Mouse (Mus musculus): ENCODE measurements around the gene Fzd9. TPM values are rescaled to one million over a fixed set of nuclear protein-coding genes. Genes with fewer than 3 reads are reported as not detected.

The Fzd9 gene
- polyA plus RNA-seq, 1 experiment from 2014 or later = 3.3 TPM

DNA sequence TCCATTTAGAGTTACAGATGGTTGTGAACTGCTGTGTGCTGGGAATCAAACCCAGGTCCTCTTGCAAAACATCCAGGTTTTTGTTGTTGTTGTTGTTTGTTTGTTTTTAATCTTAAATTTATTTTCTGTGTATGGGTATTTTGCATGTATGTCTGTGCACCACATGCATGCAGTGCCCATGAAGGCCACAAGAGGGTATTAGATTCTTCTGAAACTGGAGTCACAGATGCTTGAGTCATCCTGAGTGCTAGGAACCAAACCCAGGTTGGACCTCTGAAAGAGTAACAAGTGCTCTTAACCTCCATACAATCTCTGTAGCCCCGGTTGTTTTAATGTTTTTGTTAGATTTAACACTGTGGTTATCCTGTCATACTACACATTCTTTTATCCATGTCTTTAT, 42.8 kb downstream of the Fzd9 start:
- Histone ChIP-seq H3K4me1 (no peaks in the 10 kb centered on the region), H3K27me3 (replicated peaks; ENCODE audit: low read depth, poor library complexity, severe bottlenecking) (no peaks in the 10 kb centered on the region), H3K27ac (replicated peaks) (no peak overlapping the region), H3K36me3 (replicated peaks) (peaks cover 99% of the 10 kb centered on the region), H3K4me3 (no peak overlapping the region), H3K9me3 (no peaks in the 10 kb centered on the region)
- DNase-seq (ENCODE audit: low spot score) = no peak
- WGBS = 94% methylated on average over 1 of the region's 1 CpGs

DNA sequence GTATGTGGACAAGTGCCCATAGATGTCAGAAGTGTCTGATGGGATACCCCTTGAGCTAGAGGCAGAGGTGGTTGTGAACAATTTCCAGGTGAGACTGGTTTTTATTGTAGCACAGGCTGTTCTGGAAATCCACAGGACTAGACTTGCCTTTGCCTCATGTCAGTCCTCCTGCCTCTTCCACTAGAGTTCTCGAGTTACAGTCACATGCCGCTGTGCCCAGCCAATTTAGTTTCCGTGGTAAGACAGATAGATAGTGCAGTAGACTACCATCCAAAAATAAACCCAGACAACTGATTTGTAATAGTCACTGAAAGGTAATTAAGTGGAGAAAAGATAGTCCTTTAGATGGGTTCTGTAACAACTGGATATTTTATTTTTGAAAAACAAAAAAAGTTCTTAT, 48.3 kb downstream of the Fzd9 start:
- H3K27ac ChIP-seq (replicated peaks) = no peak overlapping the region
- H3K4me1 ChIP-seq = no peaks in the 10 kb centered on the region
- peaks cover 96% of the 10 kb centered on the region for H3K36me3 ChIP-seq (replicated peaks)
- WGBS = 70% methylated on average over 3 of the region's 3 CpGs
- H3K4me3 ChIP-seq = no peak overlapping the region
- no peaks in the 10 kb centered on the region for H3K9me3 ChIP-seq
- no peak for DNase-seq (ENCODE audit: low spot score)
- no peaks in the 10 kb centered on the region for H3K27me3 ChIP-seq (replicated peaks; ENCODE audit: low read depth, poor library complexity, severe bottlenecking)

Small RNA genes within 50 kb of the gene (microRNA-seq; reads per million reads assigned to microRNA genes)
- not detected for gene Gm25315

Other genes starting within 250 kb of the Fzd9 start
- 39.6 and 41.7 TPM in 2 replicates for gene Abhd11, start 242.1 kb downstream of the Fzd9 start, polyA plus RNA-seq (2016; fragmentation: Nextera tagmentation; extraction: Ambion mirVana)
- 13.5 and 13.8 TPM in 2 replicates for gene Stx1a, start 227.7 kb downstream of the Fzd9 start, polyA plus RNA-seq (2016; fragmentation: Nextera tagmentation; extraction: Ambion mirVana)
- 27.0 and 27.4 TPM in 2 replicates for gene Dnajc30, start 187.0 kb downstream of the Fzd9 start, polyA plus RNA-seq (2016; fragmentation: Nextera tagmentation; extraction: Ambion mirVana)
- gene Bud23, start 186.3 kb downstream of the Fzd9 start, polyA plus RNA-seq (2016; fragmentation: Nextera tagmentation; extraction: Ambion mirVana) = 190 and 194 TPM in 2 replicates
- 9.2 and 9.5 TPM in 2 replicates for gene Vps37d, start 173.0 kb downstream of the Fzd9 start, polyA plus RNA-seq (2016; fragmentation: Nextera tagmentation; extraction: Ambion mirVana)
- 3.5 and 3.8 TPM in 2 replicates for gene Mlxipl, start 161.3 kb downstream of the Fzd9 start, polyA plus RNA-seq (2016; fragmentation: Nextera tagmentation; extraction: Ambion mirVana)
- 21.3 and 22.2 TPM in 2 replicates for gene Tbl2, start 101.6 kb downstream of the Fzd9 start, polyA plus RNA-seq (2016; fragmentation: Nextera tagmentation; extraction: Ambion mirVana)
- 44.6 and 48.5 TPM in 2 replicates for gene Bcl7b, start 82.9 kb downstream of the Fzd9 start, polyA plus RNA-seq (2016; fragmentation: Nextera tagmentation; extraction: Ambion mirVana)
- gene Baz1b, start 64.0 kb downstream of the Fzd9 start, polyA plus RNA-seq (2016; fragmentation: Nextera tagmentation; extraction: Ambion mirVana) = 60.1 and 61.5 TPM in 2 replicates
- gene Fkbp6, start 98.8 kb upstream of the Fzd9 start, polyA plus RNA-seq (2016; fragmentation: Nextera tagmentation; extraction: Ambion mirVana) = not detected in 2 replicates
- gene Trim50, start 102.1 kb upstream of the Fzd9 start, polyA plus RNA-seq (2016; fragmentation: Nextera tagmentation; extraction: Ambion mirVana) = not detected in 2 replicates
- 47.9 and 48.0 TPM in 2 replicates for gene Nsun5, start 118.7 kb upstream of the Fzd9 start, polyA plus RNA-seq (2016; fragmentation: Nextera tagmentation; extraction: Ambion mirVana)
- gene Pom121, start 143.3 kb upstream of the Fzd9 start, polyA plus RNA-seq (2016; fragmentation: Nextera tagmentation; extraction: Ambion mirVana) = 20.1 and 20.3 TPM in 2 replicates